Mouse (Mus musculus) hindbrain, postnatal 0 days (tissue): ENCODE measurements around the gene Tagap. TPM values are rescaled to one million over a fixed set of nuclear protein-coding genes. Genes with fewer than 3 reads are reported as not detected.

Experiments
- ATAC-seq: fragments of 200-750 bp; cut with Nextera tagmentation; 2 replicates; pipeline ENCODE4 v1.8.0; 2017; ENCODE audit warnings: mild to moderate bottlenecking, moderate TSS enrichment, moderate library complexity
- DNase-seq: peaks from one replicate; pipeline ENCODE4 v3.0.0-alpha.2; 2015; ENCODE audit warnings: low spot score
- H3K27ac ChIP-seq: fragments of 300-500 bp; sonication (generic); 2 replicates; pipeline ENCODE4 v1.5.1; 2014; ENCODE audit warnings: mild to moderate bottlenecking
- H3K27me3 ChIP-seq: fragments of 300-500 bp; sonication (generic); 2 replicates; pipeline ENCODE4 v1.6.1; 2014; ENCODE audit warnings: low read length, mixed read lengths; ENCODE audit not compliant: insufficient read depth
- H3K36me3 ChIP-seq: fragments of 300-500 bp; sonication (generic); 2 replicates; pipeline ENCODE4 v1.6.1; 2014; ENCODE audit warnings: low read length, mixed read lengths; ENCODE audit not compliant: insufficient read depth
- H3K4me1 ChIP-seq: fragments of 300-500 bp; sonication (generic); 2 replicates; pipeline ENCODE4 v1.6.1; 2014; ENCODE audit warnings: antibody characterized with exemption, low read length, mixed read lengths; ENCODE audit not compliant: insufficient read depth
- H3K4me2 ChIP-seq: fragments of 300-500 bp; sonication (generic); 2 replicates; pipeline ENCODE4 v1.6.1; 2014; ENCODE audit warnings: low read depth, mild to moderate bottlenecking, low read length, moderate library complexity, mixed read lengths
- H3K4me3 ChIP-seq: fragments of 300-500 bp; sonication (generic); 2 replicates; pipeline ENCODE4 v1.5.1; 2014; ENCODE audit warnings: low read length
- H3K9ac ChIP-seq: fragments of 300-500 bp; sonication (generic); replicated peaks from 2 replicates; pipeline ENCODE4 v1.6.1; 2014; ENCODE audit warnings: mild to moderate bottlenecking, low read length, moderate library complexity, mixed read lengths
- H3K9me3 ChIP-seq: fragments of 300-500 bp; sonication (generic); 2 replicates; pipeline ENCODE4 v1.6.1; 2016; ENCODE audit warnings: low read length, mixed read lengths
- CTCF ChIP-seq: IDR thresholded peaks from 2 replicates; pipeline ENCODE4 v1.5.1; 2016; ENCODE audit warnings: antibody characterized with exemption, control low read depth, low read depth
- WGBS: fragments of 180-500 bp; shearing (Covaris S2); extraction: QIAGEN DNeasy Blood & Tissue Kit; methylation state at CpG from one replicate; pipeline ENCODE4 v1.1.7; 2014; 5-methylcytosine and 5-hydroxymethylcytosine counted together
- polyA plus RNA-seq: library from polyadenylated mRNA; unstranded; fragments of >200 nt; fragmentation: Nextera tagmentation; extraction: Ambion mirVana; gene quantifications from 2 replicates; pipeline ENCODE4 v1.2.1, GENCODE M21; 2015
- total RNA-seq: library from RNA; depleted of rRNA; stranded (reverse); fragments of >200 nt; gene quantifications from 2 replicates; pipeline ENCODE4 v1.2.3, GENCODE M21; 2014

Tagap gene
- total and polyA plus RNA-seq, 2 experiments from 2014 or later = 0.33 to 1.4 TPM

GRCm38 (mm10) chr17:7897756-7898155 lies 28.0 kb upstream of the Tagap start:
- no peak for ATAC-seq
- Histone ChIP-seq H3K4me2 (no peak overlapping the region), H3K9ac (no peak overlapping the region), H3K27me3 (no peaks in the 10 kb centered on the region), H3K4me3 (no peak overlapping the region), H3K4me1 (no peaks in the 10 kb centered on the region), H3K9me3 (no peaks in the 10 kb centered on the region), H3K36me3 (no peaks in the 10 kb centered on the region), H3K27ac (no peak overlapping the region)
- DNase-seq = no peak
- WGBS = 78% methylated on average over 4 of the region's 4 CpGs
- TF ChIP-seq CTCF = no peak

GRCm38 (mm10) chr17:7899233-7899632 lies 26.6 kb upstream of the Tagap start:
- 83% methylated on average over 6 of the region's 6 CpGs for WGBS
- no peaks in the 10 kb centered on the region for H3K27me3 ChIP-seq
- no peaks in the 10 kb centered on the region for H3K9me3 ChIP-seq
- no peaks in the 10 kb centered on the region for H3K4me1 ChIP-seq
- no peak overlapping the region for H3K27ac ChIP-seq
- DNase-seq (no peak), ATAC-seq (no peak)
- no peak for TF ChIP-seq CTCF
- H3K4me3 ChIP-seq = no peak overlapping the region
- no peak overlapping the region for H3K4me2 ChIP-seq
- no peak overlapping the region for H3K9ac ChIP-seq
- H3K36me3 ChIP-seq = no peaks in the 10 kb centered on the region

GRCm38 (mm10) chr17:7899961-7900360 lies 25.8 kb upstream of the Tagap start:
- no peaks in the 10 kb centered on the region for H3K27me3 ChIP-seq
- no peak for ATAC-seq

GRCm38 (mm10) chr17:7901536-7901935 lies 24.3 kb upstream of the Tagap start:
- DNase-seq (no peak), ATAC-seq (no peak)
- H3K27ac ChIP-seq = no peak overlapping the region
- H3K4me2 ChIP-seq = no peak overlapping the region
- no peaks in the 10 kb centered on the region for H3K27me3 ChIP-seq
- no peak for TF ChIP-seq CTCF
- no peak overlapping the region for H3K4me3 ChIP-seq
- no peak overlapping the region for H3K9ac ChIP-seq
- H3K36me3 ChIP-seq = no peaks in the 10 kb centered on the region
- 73% methylated on average over 2 of the region's 2 CpGs for WGBS
- H3K4me1 ChIP-seq = no peaks in the 10 kb centered on the region
- no peaks in the 10 kb centered on the region for H3K9me3 ChIP-seq

More at GRCm38 (mm10) chr17:7899961-7900360, 25.8 kb upstream of the Tagap start:
- Histone ChIP-seq H3K27ac (no peak overlapping the region), H3K4me3 (no peak overlapping the region), H3K4me2 (no peak overlapping the region), H3K36me3 (no peaks in the 10 kb centered on the region), H3K4me1 (no peaks in the 10 kb centered on the region), H3K9ac (no peak overlapping the region), H3K9me3 (no peaks in the 10 kb centered on the region)
- TF ChIP-seq CTCF = no peak
- 80% methylated on average over 4 of the region's 4 CpGs for WGBS
- no peak for DNase-seq

GRCm38 (mm10) chr17:7902362-7902761 lies 23.4 kb upstream of the Tagap start:
- Histone ChIP-seq H3K36me3 (no peaks in the 10 kb centered on the region), H3K4me2 (no peak overlapping the region), H3K9me3 (no peaks in the 10 kb centered on the region), H3K27ac (no peak overlapping the region), H3K9ac (no peak overlapping the region), H3K4me3 (no peak overlapping the region), H3K27me3 (no peaks in the 10 kb centered on the region), H3K4me1 (no peaks in the 10 kb centered on the region)
- DNase-seq (peak; percentile 41), ATAC-seq (no peak)
- WGBS = 55% methylated on average over 3 of the region's 3 CpGs
- no peak for TF ChIP-seq CTCF

GRCm38 (mm10) chr17:7904992-7905391 lies 20.8 kb upstream of the Tagap start:
- Histone ChIP-seq H3K9ac (no peak overlapping the region), H3K4me1 (no peaks in the 10 kb centered on the region), H3K4me2 (no peak overlapping the region), H3K27me3 (no peaks in the 10 kb centered on the region), H3K4me3 (no peak overlapping the region), H3K9me3 (no peaks in the 10 kb centered on the region), H3K27ac (no peak overlapping the region), H3K36me3 (no peaks in the 10 kb centered on the region)
- TF ChIP-seq CTCF = no peak
- WGBS = 39% methylated on average over 2 of the region's 2 CpGs
- DNase-seq (no peak), ATAC-seq (no peak)

GRCm38 (mm10) chr17:7905936-7906685 lies 19.7 kb upstream of the Tagap start:
- Histone ChIP-seq H3K9ac (no peak overlapping the region), H3K36me3 (no peaks in the 10 kb centered on the region), H3K4me2 (no peak overlapping the region), H3K27me3 (no peaks in the 10 kb centered on the region), H3K27ac (no peak overlapping the region), H3K9me3 (peaks cover 3% of the 10 kb centered on the region; the same call in 1 of the 2 replicates), H3K4me3 (no peak overlapping the region), H3K4me1 (no peaks in the 10 kb centered on the region)
- WGBS = 46% methylated on average over 4 of the region's 4 CpGs
- ATAC-seq = no peak
- no peak for DNase-seq
- TF ChIP-seq CTCF = no peak
